Mouse (Mus musculus): ENCODE measurements around the gene P2rx3. TPM values are rescaled to one million over a fixed set of nuclear protein-coding genes. Genes with fewer than 3 reads are reported as not detected.

P2rx3 gene
- polyA plus RNA-seq, 1 experiment from 2014 or later: 0.76 TPM

- Histone ChIP-seq H3K27ac (replicated peaks; ENCODE audit: low read depth, low read length) (peak overlapping the region; percentile 79), H3K4me2 (ENCODE audit: low read depth, severe bottlenecking) (peak overlapping the region; percentile 63), H3K4me3 (ENCODE audit: low read depth, low read length) (peak overlapping the region; percentile 79), H3K9ac (ENCODE audit: low read length) (peak overlapping the region; percentile 70), H3K9me3 (ENCODE audit: control insufficient read depth, low read length) (no peaks in the 10 kb centered on the region), H3K27me3 (ENCODE audit: control insufficient read depth, insufficient read depth, low read length) (no peaks in the 10 kb centered on the region), H3K36me3 (ENCODE audit: control insufficient read depth, insufficient read depth, low read length) (peaks cover 20% of the 10 kb centered on the region), H3K4me1 (ENCODE audit: control insufficient read depth, insufficient read depth, low read length) (peaks cover 20% of the 10 kb centered on the region)
- DNase-seq (ENCODE audit: low spot score) (peak; percentile 71), ATAC-seq (ENCODE audit: insufficient number of reproducible peaks, low FRiP score, low TSS enrichment, low read depth) (peak; percentile 67)
- WGBS: 0% methylated on average over 29 of the region's 44 CpGs
Measured at GRCm38 (mm10) chr2:85048168-85048751, 11.0 kb upstream of the P2rx3 start.

GRCm38 (mm10) chr2:85047596-85048167 lies 10.4 kb upstream of the P2rx3 start, which contains the start of gene Tnks1bp1:
Gene Tnks1bp1, plus strand, starts transcription at chr2:85048022.
- ATAC-seq (ENCODE audit: insufficient number of reproducible peaks, low FRiP score, low TSS enrichment, low read depth): peak; percentile 82
- H3K4me2 ChIP-seq (ENCODE audit: low read depth, severe bottlenecking): peak within 1 kb of the TSS; percentile 63
- no peaks in the 10 kb centered on the region for H3K27me3 ChIP-seq (ENCODE audit: control insufficient read depth, insufficient read depth, low read length)
- peaks cover 20% of the 10 kb centered on the region for H3K4me1 ChIP-seq (ENCODE audit: control insufficient read depth, insufficient read depth, low read length)
- peak within 1 kb of the TSS; percentile 70 for H3K9ac ChIP-seq (ENCODE audit: low read length)
- H3K27ac ChIP-seq (replicated peaks; ENCODE audit: low read depth, low read length): peak within 1 kb of the TSS; percentile 79
- peak within 1 kb of the TSS; percentile 79 for H3K4me3 ChIP-seq (ENCODE audit: low read depth, low read length)
- peak; percentile 93 for DNase-seq (ENCODE audit: low spot score)
- 1% methylated on average over 42 of the region's 42 CpGs for whole genome bisulfite sequencing
- H3K9me3 ChIP-seq (ENCODE audit: control insufficient read depth, low read length): no peaks in the 10 kb centered on the region
- peaks cover 24% of the 10 kb centered on the region for H3K36me3 ChIP-seq (ENCODE audit: control insufficient read depth, insufficient read depth, low read length)

DNA sequence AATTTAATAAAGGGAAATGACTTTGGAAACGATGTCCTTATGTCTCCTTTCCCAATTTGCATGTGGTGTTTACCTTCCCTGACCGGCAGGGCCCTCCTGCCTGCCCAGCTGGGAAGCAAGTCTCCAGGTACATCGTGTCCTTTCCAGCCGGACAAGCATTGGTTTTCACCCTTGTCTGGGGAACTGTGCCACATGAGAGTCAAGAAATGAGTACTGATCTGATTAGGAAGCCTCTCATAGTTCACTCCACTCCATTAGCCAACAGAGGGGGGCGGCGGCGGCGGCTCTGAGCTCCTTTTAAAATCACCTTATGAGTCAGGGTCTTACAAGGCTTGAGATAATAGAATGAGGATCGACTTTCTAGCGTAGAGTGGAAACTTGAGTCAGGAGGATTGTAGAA lies 9.8 kb upstream of the P2rx3 start:
- peaks cover 27% of the 10 kb centered on the region for H3K36me3 ChIP-seq (ENCODE audit: control insufficient read depth, insufficient read depth, low read length)
- no peak overlapping the region for H3K27ac ChIP-seq (replicated peaks; ENCODE audit: low read depth, low read length)
- H3K9ac ChIP-seq (ENCODE audit: low read length): 0 out of 2 replicates have a peak overlapping the region, but pooled peaks have one; percentile 43
- ATAC-seq (ENCODE audit: insufficient number of reproducible peaks, low FRiP score, low TSS enrichment, low read depth): no peak
- no peaks in the 10 kb centered on the region for H3K9me3 ChIP-seq (ENCODE audit: control insufficient read depth, low read length)
- peaks cover 20% of the 10 kb centered on the region for H3K4me1 ChIP-seq (ENCODE audit: control insufficient read depth, insufficient read depth, low read length)
- H3K27me3 ChIP-seq (ENCODE audit: control insufficient read depth, insufficient read depth, low read length): no peaks in the 10 kb centered on the region
- 66% methylated on average over 10 of the region's 10 CpGs for WGBS
- H3K4me2 ChIP-seq (ENCODE audit: low read depth, severe bottlenecking): peak overlapping the region; percentile 63; the same call in 1 of the 2 replicates
- peak overlapping the region; percentile 79; the same call in 1 of the 2 replicates for H3K4me3 ChIP-seq (ENCODE audit: low read depth, low read length)
- DNase-seq (ENCODE audit: low spot score): peak; percentile 27

DNA sequence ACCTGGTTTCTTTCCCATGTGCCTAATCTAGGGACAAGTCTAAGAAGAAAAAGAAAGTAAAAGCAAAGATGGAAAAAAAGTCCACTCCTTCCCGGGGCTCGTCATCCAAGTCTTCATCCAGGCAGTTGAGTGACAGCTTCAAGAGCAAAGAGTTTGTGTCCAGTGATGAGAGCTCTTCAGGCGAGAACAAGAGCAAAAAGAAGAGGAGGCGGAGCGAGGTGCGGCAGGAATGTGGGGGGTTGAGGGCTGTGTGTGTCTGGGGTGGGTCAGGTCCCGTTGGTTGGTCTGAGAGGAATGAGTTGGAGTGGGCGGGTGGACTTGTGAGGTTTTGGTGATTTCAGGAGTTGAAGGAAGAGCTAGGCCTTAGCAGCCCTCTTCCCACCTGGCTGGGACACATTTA lies 9.0 kb upstream of the P2rx3 start:
- no peak overlapping the region for H3K4me3 ChIP-seq (ENCODE audit: low read depth, low read length)
- peaks cover 20% of the 10 kb centered on the region for H3K4me1 ChIP-seq (ENCODE audit: control insufficient read depth, insufficient read depth, low read length)
- no peak overlapping the region for H3K9ac ChIP-seq (ENCODE audit: low read length)
- ATAC-seq (ENCODE audit: insufficient number of reproducible peaks, low FRiP score, low TSS enrichment, low read depth): no peak
- H3K27me3 ChIP-seq (ENCODE audit: control insufficient read depth, insufficient read depth, low read length): no peaks in the 10 kb centered on the region
- DNase-seq (ENCODE audit: low spot score): no peak
- H3K27ac ChIP-seq (replicated peaks; ENCODE audit: low read depth, low read length): no peak overlapping the region
- H3K36me3 ChIP-seq (ENCODE audit: control insufficient read depth, insufficient read depth, low read length): peaks cover 30% of the 10 kb centered on the region
- no peak overlapping the region for H3K4me2 ChIP-seq (ENCODE audit: low read depth, severe bottlenecking)
- no peaks in the 10 kb centered on the region for H3K9me3 ChIP-seq (ENCODE audit: control insufficient read depth, low read length)
- WGBS: 87% methylated on average over 8 of the region's 8 CpGs

- DNase-seq (ENCODE audit: low spot score) (no peak), ATAC-seq (ENCODE audit: insufficient number of reproducible peaks, low FRiP score, low TSS enrichment, low read depth) (no peak)
- H3K4me2 ChIP-seq (ENCODE audit: low read depth, severe bottlenecking): no peak overlapping the region
- no peaks in the 10 kb centered on the region for H3K9me3 ChIP-seq (ENCODE audit: control insufficient read depth, low read length)
- H3K27ac ChIP-seq (replicated peaks; ENCODE audit: low read depth, low read length): no peak overlapping the region
- H3K36me3 ChIP-seq (ENCODE audit: control insufficient read depth, insufficient read depth, low read length): peaks cover 45% of the 10 kb centered on the region
- WGBS: 90% methylated on average over 7 of the region's 7 CpGs
- peaks cover under 1% of the 10 kb centered on the region for H3K4me1 ChIP-seq (ENCODE audit: control insufficient read depth, insufficient read depth, low read length)
- H3K4me3 ChIP-seq (ENCODE audit: low read depth, low read length): no peak overlapping the region
- no peak overlapping the region for H3K9ac ChIP-seq (ENCODE audit: low read length)
- no peaks in the 10 kb centered on the region for H3K27me3 ChIP-seq (ENCODE audit: control insufficient read depth, insufficient read depth, low read length)
Measured at GRCm38 (mm10) chr2:85043623-85044022, 6.4 kb upstream of the P2rx3 start.

DNA sequence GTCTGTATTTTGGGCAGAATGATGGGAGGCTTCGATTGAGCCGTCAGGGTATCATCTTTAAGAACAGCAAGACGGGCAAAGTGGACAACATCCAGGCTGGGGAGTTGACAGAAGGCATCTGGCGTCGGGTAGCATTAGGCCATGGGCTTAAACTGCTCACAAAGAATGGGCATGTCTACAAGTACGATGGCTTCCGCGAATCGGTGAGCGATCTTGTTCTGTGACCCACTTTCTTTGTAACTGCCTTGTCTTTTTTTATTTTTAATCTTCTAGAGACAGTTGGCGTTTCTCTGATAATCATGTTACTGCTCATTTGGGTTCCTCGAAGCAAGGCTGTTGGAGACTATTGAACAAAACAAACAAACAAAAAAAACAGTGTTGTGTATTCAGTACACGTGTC lies 1.1 kb upstream of the P2rx3 start:
- peak overlapping the region; percentile 67 for H3K4me3 ChIP-seq (ENCODE audit: low read depth, low read length)
- peak overlapping the region; percentile 91 for H3K9ac ChIP-seq (ENCODE audit: low read length)
- no peaks in the 10 kb centered on the region for H3K9me3 ChIP-seq (ENCODE audit: control insufficient read depth, low read length)
- no peak for DNase-seq (ENCODE audit: low spot score)
- no peaks in the 10 kb centered on the region for H3K27me3 ChIP-seq (ENCODE audit: control insufficient read depth, insufficient read depth, low read length)
- peaks cover 2% of the 10 kb centered on the region; the same call in 1 of the 2 replicates for H3K4me1 ChIP-seq (ENCODE audit: control insufficient read depth, insufficient read depth, low read length)
- WGBS: 86% methylated on average over 13 of the region's 13 CpGs
- peak overlapping the region; percentile 72 for H3K4me2 ChIP-seq (ENCODE audit: low read depth, severe bottlenecking)
- no peak for ATAC-seq (ENCODE audit: insufficient number of reproducible peaks, low FRiP score, low TSS enrichment, low read depth)
- H3K27ac ChIP-seq (replicated peaks; ENCODE audit: low read depth, low read length): no peak overlapping the region
- H3K36me3 ChIP-seq (ENCODE audit: control insufficient read depth, insufficient read depth, low read length): peaks cover 30% of the 10 kb centered on the region

GRCm38 (mm10) chr2:85036507-85037046 lies 685 bp downstream of the P2rx3 start:
- no peak overlapping the region; the same call in 1 of the 2 replicates for H3K27ac ChIP-seq (replicated peaks; ENCODE audit: low read depth, low read length)
- ATAC-seq (ENCODE audit: insufficient number of reproducible peaks, low FRiP score, low TSS enrichment, low read depth) (peak; percentile 33), DNase-seq (ENCODE audit: low spot score) (no peak)
- H3K27me3 ChIP-seq (ENCODE audit: control insufficient read depth, insufficient read depth, low read length): no peaks in the 10 kb centered on the region
- peak overlapping the region; percentile 73 for H3K4me2 ChIP-seq (ENCODE audit: low read depth, severe bottlenecking)
- 9% methylated on average over 11 of the region's 11 CpGs for WGBS
- peaks cover 2% of the 10 kb centered on the region; the same call in 1 of the 2 replicates for H3K4me1 ChIP-seq (ENCODE audit: control insufficient read depth, insufficient read depth, low read length)
- peak overlapping the region; percentile 67 for H3K4me3 ChIP-seq (ENCODE audit: low read depth, low read length)
- no peaks in the 10 kb centered on the region for H3K9me3 ChIP-seq (ENCODE audit: control insufficient read depth, low read length)
- H3K9ac ChIP-seq (ENCODE audit: low read length): peak overlapping the region; percentile 91
- peaks cover 16% of the 10 kb centered on the region for H3K36me3 ChIP-seq (ENCODE audit: control insufficient read depth, insufficient read depth, low read length)

GRCm38 (mm10) chr2:85034169-85034568 lies 3.1 kb downstream of the P2rx3 start:
- Histone ChIP-seq H3K27ac (replicated peaks; ENCODE audit: low read depth, low read length) (no peak overlapping the region), H3K9me3 (ENCODE audit: control insufficient read depth, low read length) (no peaks in the 10 kb centered on the region), H3K4me2 (ENCODE audit: low read depth, severe bottlenecking) (no peak overlapping the region), H3K9ac (ENCODE audit: low read length) (no peak overlapping the region), H3K36me3 (ENCODE audit: control insufficient read depth, insufficient read depth, low read length) (no peaks in the 10 kb centered on the region), H3K4me3 (ENCODE audit: low read depth, low read length) (no peak overlapping the region), H3K4me1 (ENCODE audit: control insufficient read depth, insufficient read depth, low read length) (peaks cover 2% of the 10 kb centered on the region; the same call in 1 of the 2 replicates), H3K27me3 (ENCODE audit: control insufficient read depth, insufficient read depth, low read length) (no peaks in the 10 kb centered on the region)
- DNase-seq (ENCODE audit: low spot score) (no peak), ATAC-seq (ENCODE audit: insufficient number of reproducible peaks, low FRiP score, low TSS enrichment, low read depth) (no peak)
- 85% methylated on average over 7 of the region's 7 CpGs for WGBS
